Mouse (Mus musculus): Measurements from ENCODE around the gene Trim2.

DNA sequence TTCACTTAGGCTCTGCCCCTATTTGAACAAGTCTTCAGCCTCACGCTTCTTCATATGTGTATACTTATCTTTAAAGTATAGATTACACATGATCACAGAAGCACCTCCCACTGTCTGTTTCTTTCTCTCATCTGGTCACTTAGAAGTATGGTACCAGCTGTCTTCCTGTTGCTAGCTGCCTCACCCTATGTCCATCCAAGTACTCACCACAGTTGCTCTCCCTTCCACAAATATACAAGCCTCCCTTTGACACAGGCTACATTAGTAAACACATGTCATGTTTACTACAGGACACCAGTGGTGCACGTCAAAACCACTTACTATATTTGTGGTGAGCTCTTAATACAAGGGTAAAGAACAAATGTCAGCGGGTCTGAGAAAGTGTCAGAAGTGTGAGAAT lies 175.3 kb downstream of the Trim2 start:
- no peak for TF ChIP-seq USF2 (conservative IDR thresholded peaks at IDR 0.05; ENCODE audit: low read depth, low read length)
- no peak for TF ChIP-seq MAX (IDR thresholded peaks at IDR 0.05; ENCODE audit: low read length)
- no peak for TF ChIP-seq EP300 (IDR thresholded peaks at IDR 0.05; ENCODE audit: low read length)
- no peak for TF ChIP-seq ZNF384 (IDR thresholded peaks at IDR 0.05; ENCODE audit: low read depth, low read length)
- no peak for TF ChIP-seq TBP (conservative IDR thresholded peaks at IDR 0.05; ENCODE audit: low read depth, low read length)
- TF ChIP-seq CTCF (conservative IDR thresholded peaks at IDR 0.05 in 1 of 2, IDR thresholded peaks at IDR 0.05 in 1 of 2; ENCODE audit: low read depth in 2 of 2, low read length in 2 of 2): no peak
- TF ChIP-seq HCFC1 (IDR thresholded peaks at IDR 0.05; ENCODE audit: low read depth, low read length): no peak
- TF ChIP-seq SMC3 (IDR thresholded peaks at IDR 0.05; ENCODE audit: low read depth, low read length): no peak
- no peak for TF ChIP-seq POLR2A (IDR thresholded peaks at IDR 0.05; ENCODE audit: low read depth, low read length)
- no peak for TF ChIP-seq E2F4 (IDR thresholded peaks at IDR 0.05; ENCODE audit: insufficient replicate concordance, low read depth, low read length)
- TF ChIP-seq MAFK (IDR thresholded peaks at IDR 0.05; ENCODE audit: insufficient replicate concordance, low read length): no peak
- TF ChIP-seq RAD21 (IDR thresholded peaks at IDR 0.05; ENCODE audit: low read depth, low read length): no peak

Measured in CH12.LX (cell line).